Mouse (Mus musculus): Measurements from ENCODE around the gene Mrps12. TPM values are rescaled to one million over a fixed set of nuclear protein-coding genes. Genes with fewer than 3 reads are reported as not detected.

The Mrps12 gene
- total and polyA plus RNA-seq, 3 experiments = 126 to 137 TPM; not detected in 1

DNA sequence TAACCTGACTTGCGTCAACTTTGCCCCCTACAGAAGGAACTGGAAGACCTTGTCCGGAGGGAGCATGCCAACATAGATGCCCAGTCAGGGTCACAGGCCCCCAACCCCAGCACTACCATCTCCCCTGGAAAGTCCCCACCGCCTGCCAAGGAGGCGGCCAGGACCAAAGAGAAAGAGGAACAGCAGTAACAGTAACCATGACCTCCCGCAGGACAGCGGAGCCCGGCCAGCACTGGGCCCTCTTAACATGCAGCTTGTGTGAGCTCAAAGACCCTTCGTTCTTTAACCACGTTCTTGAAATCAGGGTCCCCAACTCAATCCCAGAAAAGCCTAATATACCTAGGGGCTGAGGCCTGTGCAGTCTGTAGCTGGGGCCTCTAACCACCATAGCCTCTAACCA lies 46.3 kb upstream of the Mrps12 start:
- no peak overlapping the region for H3K4me3 ChIP-seq (ENCODE audit: control insufficient read depth in 1 of 2, insufficient read depth in 1 of 2, low read depth in 2 of 2, low read length in 2 of 2)
- H3K9me3 ChIP-seq (replicated peaks; ENCODE audit: insufficient read depth, low read length) = no peaks in the 10 kb centered on the region
- H3K4me1 ChIP-seq (ENCODE audit: control insufficient read depth in 1 of 2, insufficient read depth in 2 of 2, low read length in 2 of 2) = no peaks in the 10 kb centered on the region
- H3K27ac ChIP-seq (ENCODE audit: control insufficient read depth, low read depth, low read length) = no peak overlapping the region
- no peaks in the 10 kb centered on the region for H3K27me3 ChIP-seq (ENCODE audit: control insufficient read depth in 1 of 2, insufficient read depth in 2 of 2, low read length in 2 of 2)
- no peak overlapping the region for H3K9ac ChIP-seq (ENCODE audit: control insufficient read depth, low read depth, low read length, poor library complexity, severe bottlenecking)
- no peak for TF ChIP-seq RCOR1 (IDR thresholded peaks at IDR 0.05; ENCODE audit: low read depth, low read length)
- H3K79me2 ChIP-seq (ENCODE audit: control insufficient read depth, insufficient read depth, low read length, poor library complexity) = no peaks in the 10 kb centered on the region
- DNase-seq (ENCODE audit: low read depth, low spot score) = no peak
- H3K36me3 ChIP-seq (ENCODE audit: control insufficient read depth in 1 of 2, insufficient read depth in 2 of 2, low read length in 2 of 2) = no peaks in the 10 kb centered on the region

DNA sequence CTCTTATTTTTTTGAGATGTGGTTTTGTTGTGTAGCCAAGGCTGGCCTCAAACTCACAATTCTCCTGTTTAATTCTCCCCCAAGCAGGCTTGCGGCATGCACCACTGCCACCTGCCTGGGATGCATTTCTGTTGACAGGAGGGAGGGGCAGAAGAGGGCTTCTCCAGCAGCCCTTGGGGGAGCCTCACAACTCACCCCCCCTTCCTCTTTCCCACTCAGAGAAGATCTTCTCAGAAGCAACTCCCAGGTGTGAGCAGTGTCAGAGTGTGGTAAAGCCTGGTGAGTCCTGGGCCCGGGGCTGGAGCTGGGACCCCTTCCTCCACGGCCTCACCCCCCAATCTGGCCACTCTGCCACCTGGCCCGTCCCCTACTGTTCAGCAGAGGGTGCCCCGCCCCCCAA lies 43.5 kb upstream of the Mrps12 start:
- peaks cover 0 to 1% of the 10 kb centered on the region in 2 experiments; a peak in 1 of 4 replicates for H3K36me3 ChIP-seq (ENCODE audit: control insufficient read depth in 1 of 2, insufficient read depth in 2 of 2, low read length in 2 of 2)
- no peak overlapping the region for H3K9ac ChIP-seq (ENCODE audit: control insufficient read depth, low read depth, low read length, poor library complexity, severe bottlenecking)
- H3K79me2 ChIP-seq (ENCODE audit: control insufficient read depth, insufficient read depth, low read length, poor library complexity) = no peaks in the 10 kb centered on the region
- H3K27ac ChIP-seq (ENCODE audit: control insufficient read depth, low read depth, low read length) = no peak overlapping the region
- H3K4me3 ChIP-seq (ENCODE audit: control insufficient read depth in 1 of 2, insufficient read depth in 1 of 2, low read depth in 2 of 2, low read length in 2 of 2) = no peak overlapping the region
- TF ChIP-seq UBTF (IDR thresholded peaks at IDR 0.05; ENCODE audit: borderline replicate concordance, insufficient read depth, low read depth, low read length) = no peak
- TF ChIP-seq JUND (IDR thresholded peaks at IDR 0.05; ENCODE audit: low read depth, low read length) = no peak
- no peak for TF ChIP-seq POLR2AphosphoS5 (IDR thresholded peaks at IDR 0.05; ENCODE audit: borderline replicate concordance, low read depth, low read length)
- no peak for TF ChIP-seq ETS1 (IDR thresholded peaks at IDR 0.05; ENCODE audit: low read depth, low read length)
- TF ChIP-seq MAFK (IDR thresholded peaks at IDR 0.05; ENCODE audit: borderline replicate concordance, low read depth, low read length) = no peak
- TF ChIP-seq MYB (IDR thresholded peaks at IDR 0.05; ENCODE audit: low read depth, low read length) = no peak
- no peak for TF ChIP-seq HCFC1 (IDR thresholded peaks at IDR 0.05; ENCODE audit: low read depth, low read length)
- no peak for TF ChIP-seq TAL1 (IDR thresholded peaks at IDR 0.05; ENCODE audit: low read length)
- no peak for TF ChIP-seq MYC (IDR thresholded peaks at IDR 0.05; ENCODE audit: low read depth, low read length)
- no peak for TF ChIP-seq MXI1 (IDR thresholded peaks at IDR 0.05; ENCODE audit: low read depth, low read length)
- TF ChIP-seq MAZ (IDR thresholded peaks at IDR 0.05; ENCODE audit: low read depth, low read length) = no peak
- TF ChIP-seq SIN3A (IDR thresholded peaks at IDR 0.05; ENCODE audit: low read length) = no peak
- TF ChIP-seq CTCF (IDR thresholded peaks at IDR 0.05 in 2 of 3, conservative IDR thresholded peaks at IDR 0.05 in 1 of 3; ENCODE audit: control insufficient read depth in 1 of 3, insufficient read depth in 1 of 3, low read depth in 2 of 3, low read length in 3 of 3, poor library complexity in 1 of 3, severe bottlenecking in 1 of 3) = no peak
- no peak for TF ChIP-seq ZNF384 (IDR thresholded peaks at IDR 0.05; ENCODE audit: low read depth, low read length)
- no peak for TF ChIP-seq USF1 (IDR thresholded peaks at IDR 0.05; ENCODE audit: low read depth, low read length)
- TF ChIP-seq KAT2A (conservative IDR thresholded peaks at IDR 0.05; ENCODE audit: low read depth, low read length) = no peak
- no peak for TF ChIP-seq CHD1 (IDR thresholded peaks at IDR 0.05; ENCODE audit: low read depth, low read length)
- H3K4me1 ChIP-seq (ENCODE audit: control insufficient read depth in 1 of 2, insufficient read depth in 2 of 2, low read length in 2 of 2) = peaks cover 0 to 3% of the 10 kb centered on the region in 2 experiments; a peak in 2 of 4 replicates
- no peaks in the 10 kb centered on the region for H3K9me3 ChIP-seq (replicated peaks; ENCODE audit: insufficient read depth, low read length)
- no peak for DNase-seq (ENCODE audit: low read depth, low spot score)
- H3K27me3 ChIP-seq (ENCODE audit: control insufficient read depth in 1 of 2, insufficient read depth in 2 of 2, low read length in 2 of 2) = no peaks in the 10 kb centered on the region
